Comparison of ENCODE assay signal across 8 mouse cellular contexts in the genomic region with DNA sequence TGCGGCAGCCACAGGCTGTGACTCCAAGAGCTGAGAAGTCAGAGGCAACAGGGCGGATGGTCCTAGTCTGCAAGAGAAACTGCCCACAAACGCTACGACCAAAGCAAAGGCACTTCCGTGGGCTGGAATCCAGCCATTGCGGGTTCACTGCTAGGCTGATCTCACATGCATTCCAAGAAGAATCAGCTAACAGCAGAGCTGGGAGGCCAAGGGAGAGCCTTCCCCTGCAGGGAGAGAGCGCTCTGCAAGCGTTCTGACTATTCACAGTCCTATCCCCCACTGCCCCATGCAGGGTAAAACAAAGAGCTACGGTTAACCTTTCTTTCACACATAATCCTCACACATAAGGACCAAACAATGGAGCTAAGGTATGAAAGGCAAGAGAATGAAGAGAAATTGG. TPM values are rescaled to one million over a fixed set of nuclear protein-coding genes. Genes with fewer than 3 reads are reported as not detected.
A peak's percentile ranks its signal among the peaks of the same experiment; 100 is the strongest.
DNase-seq lines count a peak whose midpoint lies in the region; TF ChIP-seq lines count a peak whose summit lies in the region.

No protein-coding gene starts in this region.

- H3K4me1 ChIP-seq in hindbrain, embryonic 10.5 days (replicated peaks), result peaks cover 30% of the 10 kb centered on the region

- intact Hi-C loops in gastrocnemius, postnatal 36 days (cut with DNase I), result loop anchor here (10.0 kb wide), 1 partner anchor 410 kb away; no protein-coding TSS in a partner anchor

- peak overlapping the region; percentile 66 for H3K27ac ChIP-seq in hindbrain, embryonic 10.5 days
- H3K27ac ChIP-seq in layer of hippocampus, adult 2 months, result no peak overlapping the region

- no peaks in the 10 kb centered on the region for H3K27me3 ChIP-seq in hindbrain, embryonic 10.5 days (ENCODE audit: insufficient read depth, poor library complexity, severe bottlenecking)

- TF ChIP-seq CTCF in layer of hippocampus, adult 2 months (conservative IDR thresholded peaks at IDR 0.05), result no peak

- peak; percentile 26 for DNase-seq in gastrocnemius, postnatal 10 days
- DNase-seq in gastrocnemius, postnatal 36 days, result no peak
- DNase-seq in embryo, embryonic 10.5 days (ENCODE audit: low spot score), result peak; percentile 59
- DNase-seq in hindbrain, embryonic 10.5 days (ENCODE audit: low spot score), result peak; percentile 31
- DNase-seq in mesoderm, embryonic 11.5 days (ENCODE audit: low read depth, low spot score), result peak; percentile 19
- DNase-seq in ovary, postnatal 14 days (ENCODE audit: low spot score), result no peak
- DNase-seq in urinary bladder, postnatal 25 days (ENCODE audit: low spot score), result no peak
- DNase-seq in layer of hippocampus, adult 2 months (ENCODE audit: low spot score in 2 of 2), result no peak

- 10% methylated on average over 9 of the region's 9 CpGs for WGBS in hindbrain, embryonic 10.5 days

- 0 out of 2 replicates have a peak overlapping the region, but pooled peaks have one; percentile 5 for H3K4me3 ChIP-seq in hindbrain, embryonic 10.5 days
- no peak overlapping the region for H3K4me3 ChIP-seq in layer of hippocampus, adult 2 months

- H3K36me3 ChIP-seq in hindbrain, embryonic 10.5 days, result peaks cover 56% of the 10 kb centered on the region

- H3K9me3 ChIP-seq in hindbrain, embryonic 10.5 days, result no peaks in the 10 kb centered on the region

RNA-seq across cellular contexts. Expression of a gene that starts 56.6 kb away (rescaled TPM):
- 10 to 100 TPM; 16.7 to 25.1 TPM for total RNA-seq in gastrocnemius, postnatal 10 days (2021)
- 10 to 100 TPM; 10.2 to 10.3 TPM for total RNA-seq in gastrocnemius, postnatal 36 days (2021)
- 8.1 and 10.1 TPM in 2 replicates for polyA plus RNA-seq in hindbrain, embryonic 10.5 days (2016; fragmentation: Nextera tagmentation; extraction: Ambion mirVana)
- 10 to 100 TPM; 21.0 to 24.4 TPM for total RNA-seq in layer of hippocampus, adult 2 months (2021)

Comparison
In these comparisons a context has a peak if more than half of its experiments do, and no peak if none do; other contexts are left out.
1. DNase-seq: peak in gastrocnemius, postnatal 10 days (single experiment), embryo, embryonic 10.5 days (single experiment), hindbrain, embryonic 10.5 days (single experiment) and mesoderm, embryonic 11.5 days (single experiment); none in gastrocnemius, postnatal 36 days (0 of 2), ovary, postnatal 14 days (single experiment), urinary bladder, postnatal 25 days (single experiment) and layer of hippocampus, adult 2 months (0 of 2).